Mouse (Mus musculus) small intestine, adult 10 weeks (tissue): ENCODE data around the gene Olfr688. TPM values are rescaled to one million over a fixed set of nuclear protein-coding genes. Genes with fewer than 3 reads are reported as not detected.

Experiments used
- polyA plus RNA-seq: library from polyadenylated mRNA; stranded (reverse); fragments of 350-450 nt; fragmentation: Illumina TruSeq; extraction: RNeasy Lipid Tissue Mini Kit (QIAGEN cat#74804); gene quantifications from one replicate; pipeline ENCODE4 v1.2.3, GENCODE M21; 2014; ENCODE audit warnings: low replicate concordance

The Olfr688 gene
- polyA plus RNA-seq, result not detected

DNA sequence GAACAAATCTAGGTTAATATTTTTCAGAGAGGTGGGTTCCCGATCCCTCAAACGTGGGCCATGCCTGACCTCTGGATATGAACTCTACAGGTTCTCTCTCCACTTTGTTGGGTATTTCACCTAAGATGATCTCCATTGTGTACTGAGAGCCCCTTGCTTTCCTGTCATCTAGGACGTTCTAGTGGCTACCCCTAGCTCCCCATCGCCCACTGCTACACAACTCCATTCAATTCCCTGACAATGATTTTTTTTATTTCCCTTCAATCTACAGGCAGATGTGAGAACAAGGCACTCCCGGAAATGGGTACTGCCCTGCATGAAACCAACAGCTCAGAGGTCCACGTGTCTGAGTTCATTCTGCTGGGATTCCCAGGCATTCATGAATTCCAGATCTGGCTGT is at the start of gene Olfr688:
TSS of gene Olfr688 (plus strand) at position 301 of the 400 bp plus-strand sequence.

DNA sequence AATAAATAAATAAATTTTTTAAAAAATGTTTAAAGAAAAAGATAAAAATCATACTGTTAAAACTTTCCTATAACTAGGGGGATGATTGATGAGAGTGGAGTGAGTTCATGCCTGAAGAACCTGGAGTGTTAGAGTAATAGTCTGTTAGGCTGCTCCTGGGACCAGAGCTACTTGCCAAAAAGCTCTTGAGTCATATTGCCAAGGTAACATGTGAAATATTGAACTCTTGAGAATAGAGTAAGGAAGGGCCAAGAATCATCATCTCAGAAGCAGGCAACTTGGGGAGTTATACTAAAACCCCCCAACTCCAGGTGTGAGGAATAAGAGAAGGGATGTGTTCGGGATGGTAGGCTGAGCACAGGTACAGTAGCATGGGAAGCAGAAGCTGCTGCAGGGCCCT is 23.0 kb downstream of the Olfr688 start, which contains the start of gene Olfr689:
TSS of gene Olfr689 (plus strand) at position 301 of the 400 bp plus-strand sequence.

DNA sequence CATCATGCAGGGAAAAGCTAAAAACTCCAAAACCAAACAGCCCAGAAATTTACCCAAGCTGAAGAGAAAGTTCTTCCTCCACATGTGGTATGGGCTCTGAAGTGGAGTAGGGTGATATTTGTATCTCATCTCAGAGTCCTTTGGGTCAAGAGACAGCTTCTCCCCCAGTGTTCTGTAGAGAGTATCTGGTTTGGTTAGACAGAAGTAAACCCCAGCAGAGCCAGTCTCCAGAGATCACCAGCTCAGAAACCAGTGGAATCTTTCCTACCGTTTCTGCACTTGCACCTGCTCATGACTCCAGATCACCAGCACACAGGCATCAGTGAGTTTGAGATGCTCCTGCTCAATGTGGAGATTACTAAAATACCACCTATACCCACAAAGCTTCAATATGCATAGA is 46.1 kb downstream of the Olfr688 start, which contains the start of gene Olfr690:
TSS of gene Olfr690 (minus strand) at position 101 of the 400 bp plus-strand sequence.

Other genes starting within 250 kb of the Olfr688 start
- gene Olfr677, start 236.7 kb upstream of the Olfr688 start, polyA plus RNA-seq, result not detected
- gene Olfr678, start 223.6 kb upstream of the Olfr688 start, polyA plus RNA-seq, result not detected
- gene Olfr679, start 206.9 kb upstream of the Olfr688 start, polyA plus RNA-seq, result not detected
- gene Olfr680-ps1, start 195.3 kb upstream of the Olfr688 start, polyA plus RNA-seq, result not detected
- gene Olfr681, start 171.3 kb upstream of the Olfr688 start, polyA plus RNA-seq, result not detected
- not detected for gene Olfr683, start 141.1 kb upstream of the Olfr688 start, polyA plus RNA-seq
- not detected for gene Olfr684, start 124.4 kb upstream of the Olfr688 start, polyA plus RNA-seq
- gene Olfr685, start 102.1 kb upstream of the Olfr688 start, polyA plus RNA-seq, result not detected
- not detected for gene Olfr686, start 80.6 kb upstream of the Olfr688 start, polyA plus RNA-seq
- not detected for gene Olfr689, start 23.1 kb downstream of the Olfr688 start, polyA plus RNA-seq
- not detected for gene Olfr690, start 46.0 kb downstream of the Olfr688 start, polyA plus RNA-seq
- gene Olfr691, start 54.2 kb downstream of the Olfr688 start, polyA plus RNA-seq, result not detected
- not detected for gene Olfr692, start 80.1 kb downstream of the Olfr688 start, polyA plus RNA-seq
- not detected for gene Gm5901, start 86.9 kb downstream of the Olfr688 start, polyA plus RNA-seq
- 44.8 TPM for gene Fam160a2, start 112.0 kb downstream of the Olfr688 start, polyA plus RNA-seq
- gene Cnga4, start 116.5 kb downstream of the Olfr688 start, polyA plus RNA-seq, result not detected
- gene Cckbr, start 137.6 kb downstream of the Olfr688 start, polyA plus RNA-seq, result not detected
- 1.9 TPM for gene Cavin3, start 194.2 kb downstream of the Olfr688 start, polyA plus RNA-seq